Mouse (Mus musculus): Measurements from ENCODE around the gene Lrrc8d. TPM values are rescaled to one million over a fixed set of nuclear protein-coding genes. Genes with fewer than 3 reads are reported as not detected.

Gene Lrrc8d
- polyA plus RNA-seq (2014; fragmentation: Nextera tagmentation; extraction: Ambion mirVana), result 24.7 and 25.1 TPM in 2 replicates

GRCm38 (mm10) chr5:105699141-105700069, at the start of gene Lrrc8d:
Gene Lrrc8d (plus strand): TSS chr5:105699969.
- no peaks in the 10 kb centered on the region for H3K27me3 ChIP-seq (ENCODE audit: control insufficient read depth, insufficient read depth, low read length)
- peak within 1 kb of the TSS; percentile 90 for H3K4me3 ChIP-seq (ENCODE audit: low read depth, low read length)
- peak within 1 kb of the TSS; percentile 99 for H3K9ac ChIP-seq (ENCODE audit: low read depth, low read length)
- no peaks in the 10 kb centered on the region for H3K36me3 ChIP-seq (ENCODE audit: control insufficient read depth, insufficient read depth, low read length)
- ATAC-seq (ENCODE audit: low FRiP score) (peak; percentile 97), DNase-seq (ENCODE audit: low spot score) (peak; percentile 88)
- H3K4me1 ChIP-seq (replicated peaks; ENCODE audit: control insufficient read depth, insufficient read depth, low read length), result no peaks in the 10 kb centered on the region
- H3K9me3 ChIP-seq (ENCODE audit: control insufficient read depth, low read length), result no peaks in the 10 kb centered on the region
- peak within 1 kb of the TSS; percentile 97 for H3K27ac ChIP-seq (ENCODE audit: low read depth, low read length)
- peak within 1 kb of the TSS; percentile 86 for H3K4me2 ChIP-seq (replicated peaks; ENCODE audit: low read depth, low read length)
- 2% methylated on average over 50 of the region's 60 CpGs for WGBS

GRCm38 (mm10) chr5:105650728-105651479, 48.9 kb upstream of the Lrrc8d start:
- no peak overlapping the region for H3K27ac ChIP-seq (ENCODE audit: low read depth, low read length)
- DNase-seq (ENCODE audit: low spot score), result no peak
- no peak overlapping the region for H3K9ac ChIP-seq (ENCODE audit: low read depth, low read length)
- no peaks in the 10 kb centered on the region for H3K4me1 ChIP-seq (replicated peaks; ENCODE audit: control insufficient read depth, insufficient read depth, low read length)
- no peaks in the 10 kb centered on the region for H3K9me3 ChIP-seq (ENCODE audit: control insufficient read depth, low read length)
- 87% methylated on average over 8 of the region's 8 CpGs for WGBS
- no peak for ATAC-seq (ENCODE audit: low FRiP score)
- H3K4me2 ChIP-seq (replicated peaks; ENCODE audit: low read depth, low read length), result no peak overlapping the region
- H3K36me3 ChIP-seq (ENCODE audit: control insufficient read depth, insufficient read depth, low read length), result no peaks in the 10 kb centered on the region
- no peaks in the 10 kb centered on the region for H3K27me3 ChIP-seq (ENCODE audit: control insufficient read depth, insufficient read depth, low read length)
- H3K4me3 ChIP-seq (ENCODE audit: low read depth, low read length), result no peak overlapping the region

GRCm38 (mm10) chr5:105651561-105651991, 48.2 kb upstream of the Lrrc8d start:
- Histone ChIP-seq H3K4me1 (replicated peaks; ENCODE audit: control insufficient read depth, insufficient read depth, low read length) (no peaks in the 10 kb centered on the region), H3K4me2 (replicated peaks; ENCODE audit: low read depth, low read length) (no peak overlapping the region), H3K27ac (ENCODE audit: low read depth, low read length) (no peak overlapping the region), H3K4me3 (ENCODE audit: low read depth, low read length) (no peak overlapping the region), H3K36me3 (ENCODE audit: control insufficient read depth, insufficient read depth, low read length) (no peaks in the 10 kb centered on the region), H3K9me3 (ENCODE audit: control insufficient read depth, low read length) (no peaks in the 10 kb centered on the region), H3K27me3 (ENCODE audit: control insufficient read depth, insufficient read depth, low read length) (no peaks in the 10 kb centered on the region), H3K9ac (ENCODE audit: low read depth, low read length) (no peak overlapping the region)
- ATAC-seq (ENCODE audit: low FRiP score), result no peak
- no peak for DNase-seq (ENCODE audit: low spot score)
- 69% methylated on average over 11 of the region's 11 CpGs for WGBS

GRCm38 (mm10) chr5:105654237-105655063, 45.3 kb upstream of the Lrrc8d start:
- Histone ChIP-seq H3K9ac (ENCODE audit: low read depth, low read length) (no peak overlapping the region), H3K4me3 (ENCODE audit: low read depth, low read length) (no peak overlapping the region), H3K4me1 (replicated peaks; ENCODE audit: control insufficient read depth, insufficient read depth, low read length) (no peaks in the 10 kb centered on the region), H3K4me2 (replicated peaks; ENCODE audit: low read depth, low read length) (no peak overlapping the region), H3K27me3 (ENCODE audit: control insufficient read depth, insufficient read depth, low read length) (no peaks in the 10 kb centered on the region), H3K27ac (ENCODE audit: low read depth, low read length) (no peak overlapping the region), H3K36me3 (ENCODE audit: control insufficient read depth, insufficient read depth, low read length) (no peaks in the 10 kb centered on the region), H3K9me3 (ENCODE audit: control insufficient read depth, low read length) (no peaks in the 10 kb centered on the region)
- WGBS, result 32% methylated on average over 15 of the region's 15 CpGs
- DNase-seq (ENCODE audit: low spot score) (peak; percentile 88), ATAC-seq (ENCODE audit: low FRiP score) (peak; percentile 82)

GRCm38 (mm10) chr5:105655100-105655734, 44.6 kb upstream of the Lrrc8d start:
- ATAC-seq (ENCODE audit: low FRiP score) (peak; percentile 67), DNase-seq (ENCODE audit: low spot score) (no peak)
- no peaks in the 10 kb centered on the region for H3K9me3 ChIP-seq (ENCODE audit: control insufficient read depth, low read length)
- no peak overlapping the region for H3K27ac ChIP-seq (ENCODE audit: low read depth, low read length)
- no peak overlapping the region for H3K9ac ChIP-seq (ENCODE audit: low read depth, low read length)
- no peaks in the 10 kb centered on the region for H3K4me1 ChIP-seq (replicated peaks; ENCODE audit: control insufficient read depth, insufficient read depth, low read length)
- H3K27me3 ChIP-seq (ENCODE audit: control insufficient read depth, insufficient read depth, low read length), result no peaks in the 10 kb centered on the region
- WGBS, result 67% methylated on average over 12 of the region's 12 CpGs
- no peaks in the 10 kb centered on the region for H3K36me3 ChIP-seq (ENCODE audit: control insufficient read depth, insufficient read depth, low read length)
- H3K4me3 ChIP-seq (ENCODE audit: low read depth, low read length), result no peak overlapping the region
- no peak overlapping the region for H3K4me2 ChIP-seq (replicated peaks; ENCODE audit: low read depth, low read length)

- Histone ChIP-seq H3K4me3 (ENCODE audit: low read depth, low read length) (no peak overlapping the region), H3K27ac (ENCODE audit: low read depth, low read length) (no peak overlapping the region), H3K4me1 (replicated peaks; ENCODE audit: control insufficient read depth, insufficient read depth, low read length) (no peaks in the 10 kb centered on the region), H3K27me3 (ENCODE audit: control insufficient read depth, insufficient read depth, low read length) (no peaks in the 10 kb centered on the region), H3K4me2 (replicated peaks; ENCODE audit: low read depth, low read length) (no peak overlapping the region), H3K9me3 (ENCODE audit: control insufficient read depth, low read length) (no peaks in the 10 kb centered on the region), H3K9ac (ENCODE audit: low read depth, low read length) (no peak overlapping the region), H3K36me3 (ENCODE audit: control insufficient read depth, insufficient read depth, low read length) (no peaks in the 10 kb centered on the region)
- WGBS, result 92% methylated on average over 5 of the region's 5 CpGs
- no peak for ATAC-seq (ENCODE audit: low FRiP score)
- no peak for DNase-seq (ENCODE audit: low spot score)
Measured at GRCm38 (mm10) chr5:105661894-105662293, 37.9 kb upstream of the Lrrc8d start.

- no peak overlapping the region for H3K4me3 ChIP-seq (ENCODE audit: low read depth, low read length)
- no peak overlapping the region for H3K4me2 ChIP-seq (replicated peaks; ENCODE audit: low read depth, low read length)
- H3K9ac ChIP-seq (ENCODE audit: low read depth, low read length), result no peak overlapping the region
- no peaks in the 10 kb centered on the region for H3K9me3 ChIP-seq (ENCODE audit: control insufficient read depth, low read length)
- WGBS, result 94% methylated on average over 5 of the region's 5 CpGs
- no peak for ATAC-seq (ENCODE audit: low FRiP score)
- H3K27me3 ChIP-seq (ENCODE audit: control insufficient read depth, insufficient read depth, low read length), result no peaks in the 10 kb centered on the region
- no peaks in the 10 kb centered on the region for H3K36me3 ChIP-seq (ENCODE audit: control insufficient read depth, insufficient read depth, low read length)
- no peaks in the 10 kb centered on the region for H3K4me1 ChIP-seq (replicated peaks; ENCODE audit: control insufficient read depth, insufficient read depth, low read length)
- DNase-seq (ENCODE audit: low spot score), result no peak
- H3K27ac ChIP-seq (ENCODE audit: low read depth, low read length), result no peak overlapping the region
Measured at GRCm38 (mm10) chr5:105666930-105667329, 32.8 kb upstream of the Lrrc8d start.

GRCm38 (mm10) chr5:105667411-105667810, 32.4 kb upstream of the Lrrc8d start:
- WGBS, result 92% methylated on average over 6 of the region's 6 CpGs
- Histone ChIP-seq H3K27me3 (ENCODE audit: control insufficient read depth, insufficient read depth, low read length) (no peaks in the 10 kb centered on the region), H3K27ac (ENCODE audit: low read depth, low read length) (no peak overlapping the region), H3K4me2 (replicated peaks; ENCODE audit: low read depth, low read length) (no peak overlapping the region), H3K9ac (ENCODE audit: low read depth, low read length) (no peak overlapping the region), H3K9me3 (ENCODE audit: control insufficient read depth, low read length) (no peaks in the 10 kb centered on the region), H3K4me1 (replicated peaks; ENCODE audit: control insufficient read depth, insufficient read depth, low read length) (no peaks in the 10 kb centered on the region), H3K4me3 (ENCODE audit: low read depth, low read length) (no peak overlapping the region), H3K36me3 (ENCODE audit: control insufficient read depth, insufficient read depth, low read length) (no peaks in the 10 kb centered on the region)
- ATAC-seq (ENCODE audit: low FRiP score) (no peak), DNase-seq (ENCODE audit: low spot score) (no peak)

All from hindbrain, embryonic 11.5 days (tissue).